ENCODE assay signal across 8 mouse cellular contexts in the genomic region with DNA sequence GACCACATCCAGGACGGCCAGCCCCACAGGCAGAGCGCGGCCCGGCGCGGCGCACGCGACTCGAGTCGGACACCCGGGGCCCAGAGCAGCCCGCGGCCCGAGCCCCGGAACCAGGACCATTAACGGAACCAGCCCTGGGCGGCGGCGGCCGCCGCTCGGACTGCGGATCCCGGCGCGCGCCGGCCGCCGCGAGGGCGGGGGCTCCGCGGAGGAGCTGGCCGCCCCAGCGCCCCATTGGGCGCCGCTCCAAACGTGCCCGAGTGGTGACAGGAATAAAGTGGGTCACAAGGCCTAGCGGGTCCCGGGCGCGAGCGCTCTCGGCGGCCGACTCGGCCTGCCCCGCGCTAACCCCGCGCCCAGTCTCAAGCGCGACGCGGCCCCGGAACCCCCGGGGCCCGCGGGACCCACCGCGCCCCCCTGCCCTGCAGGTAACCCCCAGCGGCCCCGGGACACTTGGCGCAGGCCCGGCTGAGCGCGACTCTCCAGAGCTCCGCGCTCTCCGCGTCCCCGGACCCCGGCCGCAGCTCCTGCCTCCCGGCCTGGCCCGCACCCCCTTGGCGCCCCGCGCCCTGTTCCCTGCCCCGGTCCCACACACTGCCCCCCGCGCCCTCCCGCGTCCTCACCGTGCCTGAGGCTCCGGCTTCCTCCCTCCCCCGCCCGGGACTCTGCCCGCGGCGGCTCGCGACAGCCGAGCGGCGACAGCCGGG. TPM values are rescaled to one million over a fixed set of nuclear protein-coding genes. Genes with fewer than 3 reads are reported as not detected.
DNase-seq lines count a peak whose midpoint lies in the region; ATAC-seq and TF ChIP-seq lines count a peak whose summit lies in the region.

No protein-coding gene starts in this region.

- H3K4me2 ChIP-seq in forebrain, embryonic 16.5 days (ENCODE audit: low read length): peak overlapping the region; percentile 81
- H3K4me2 ChIP-seq in lung, postnatal 0 days (replicated peaks; ENCODE audit: low read depth, low read length): peak overlapping the region; percentile 68

- TF ChIP-seq CTCF in lung, postnatal 0 days (IDR thresholded peaks at IDR 0.05): no peak

- H3K4me1 ChIP-seq in forebrain, embryonic 16.5 days (replicated peaks; ENCODE audit: control insufficient read depth, insufficient read depth, low read length): peaks cover 16% of the 10 kb centered on the region
- H3K4me1 ChIP-seq in lung, postnatal 0 days (ENCODE audit: insufficient read depth, low read depth, low read length): no peaks in the 10 kb centered on the region

- ATAC-seq in cerebellum, adult (ENCODE audit: insufficient number of reproducible peaks, low FRiP score, low TSS enrichment): peak; percentile 72
- peak; percentile 59 for ATAC-seq in forebrain, embryonic 16.5 days
- peak; percentile 85 for ATAC-seq in lung, postnatal 0 days

- intact Hi-C loops in heart, postnatal 36 days (cut with DNase I): loop anchor here (2.0 to 5.0 kb wide), 4 partner anchors 102 to 432 kb away; partner anchors contain the start of genes Exoc1 and Srd5a3

- TF ChIP-seq EP300 in lung, postnatal 0 days (IDR thresholded peaks at IDR 0.05): no peak

- WGBS in forebrain, embryonic 16.5 days: under 1% methylated on average over 70 of the region's 100 CpGs
- WGBS in lung, postnatal 0 days: under 1% methylated on average over 64 of the region's 100 CpGs

- peak overlapping the region; percentile 70 for H3K4me3 ChIP-seq in forebrain, embryonic 16.5 days (replicated peaks; ENCODE audit: low read length)
- peak overlapping the region; percentile 97 for H3K4me3 ChIP-seq in lung, postnatal 0 days (ENCODE audit: low read depth, low read length)

- DNase-seq in ES-CJ7 (ENCODE audit: low read depth, low spot score): peak; percentile 51
- DNase-seq in heart, postnatal 36 days: peak; percentile 84 to 86
- peak; percentile 64 for DNase-seq in layer of hippocampus, adult 9-11 months
- DNase-seq in lung, postnatal 0 days (ENCODE audit: low spot score): peak; percentile 89
- DNase-seq in ovary, postnatal 14 days (ENCODE audit: low spot score): peak; percentile 62
- peak; percentile 30 to 39 for DNase-seq in thymus, postnatal 10 days (ENCODE audit: low spot score in 2 of 2)

- no peaks in the 10 kb centered on the region for H3K36me3 ChIP-seq in forebrain, embryonic 16.5 days (ENCODE audit: control insufficient read depth, insufficient read depth)
- H3K36me3 ChIP-seq in lung, postnatal 0 days (ENCODE audit: insufficient read depth, low read length): no peaks in the 10 kb centered on the region

- H3K9me3 ChIP-seq in forebrain, embryonic 16.5 days (ENCODE audit: control insufficient read depth, low read length): no peaks in the 10 kb centered on the region
- H3K9me3 ChIP-seq in lung, postnatal 0 days (ENCODE audit: low read length): no peaks in the 10 kb centered on the region

- H3K9ac ChIP-seq in forebrain, embryonic 16.5 days (replicated peaks; ENCODE audit: low read depth, low read length): peak overlapping the region; percentile 96
- peak overlapping the region; percentile 96 for H3K9ac ChIP-seq in lung, postnatal 0 days (replicated peaks; ENCODE audit: low read depth)

- peak overlapping the region; percentile 98 for H3K27ac ChIP-seq in forebrain, embryonic 16.5 days (ENCODE audit: low read length)
- peak overlapping the region; percentile 98 for H3K27ac ChIP-seq in lung, postnatal 0 days (ENCODE audit: low read length)

- H3K27me3 ChIP-seq in forebrain, embryonic 16.5 days (replicated peaks; ENCODE audit: control insufficient read depth, insufficient read depth, low read length): no peaks in the 10 kb centered on the region
- no peaks in the 10 kb centered on the region for H3K27me3 ChIP-seq in lung, postnatal 0 days (replicated peaks; ENCODE audit: insufficient read depth, low read length)

RNA-seq across cellular contexts. Expression of gene Clock, which starts 0.7 kb away (rescaled TPM):
- 13.0 and 16.7 TPM in 2 replicates for polyA plus RNA-seq in forebrain, embryonic 16.5 days (2015; fragmentation: Nextera tagmentation; extraction: Ambion mirVana)
- total RNA-seq in heart, postnatal 36 days (2021): 10 to 100 TPM; 24.8 to 30.5 TPM
- polyA plus RNA-seq in lung, postnatal 0 days (2015; fragmentation: Nextera tagmentation; extraction: Ambion mirVana): 11.4 and 11.5 TPM in 2 replicates

RNA-seq across cellular contexts. Expression of gene Pdcl2, which starts 27.1 kb away (rescaled TPM):
- not detected in 2 replicates for polyA plus RNA-seq in forebrain, embryonic 16.5 days (2015; fragmentation: Nextera tagmentation; extraction: Ambion mirVana)
- not detected for total RNA-seq in heart, postnatal 36 days (2021)
- not detected in 2 replicates for polyA plus RNA-seq in lung, postnatal 0 days (2015; fragmentation: Nextera tagmentation; extraction: Ambion mirVana)

RNA-seq across cellular contexts. Expression of gene Nmu, which starts 59.7 kb away (rescaled TPM):
- not detected in 2 replicates for polyA plus RNA-seq in forebrain, embryonic 16.5 days (2015; fragmentation: Nextera tagmentation; extraction: Ambion mirVana)
- total RNA-seq in heart, postnatal 36 days (2021): not detected
- 0.29 TPM in 2 replicates for polyA plus RNA-seq in lung, postnatal 0 days (2015; fragmentation: Nextera tagmentation; extraction: Ambion mirVana)

Comparison
In these comparisons a context has a peak if more than half of its experiments do, and no peak if none do; other contexts are left out.
1. Peak in every context shown above with its lines: DNase-seq, ATAC-seq, H3K4me3 ChIP-seq and H3K27ac ChIP-seq.
2. DNase-seq: peak in every context shown above with its lines; median percentile 89 in lung, postnatal 0 days; 85 in heart, postnatal 36 days; 64 in layer of hippocampus, adult 9-11 months; 62 in ovary, postnatal 14 days; 51 in ES-CJ7; 34 in thymus, postnatal 10 days.